26 mouse cellular contexts compared by ENCODE assay signal in genomic region chr11:74559793-74560433, GRCm38 (mm10). TPM values are rescaled to one million over a fixed set of nuclear protein-coding genes. Genes with fewer than 3 reads are reported as not detected.
DNase-seq lines count a peak whose midpoint lies in the region; ATAC-seq and TF ChIP-seq lines count a peak whose summit lies in the region.
"Had no signal": no experiment of that assay in that cellular context is flagged by ENCODE, and none has a peak within 500 bp of the region (broad histone marks: within the 10 kb centered on the region; RNA-seq: fewer than 3 reads in every experiment).

No protein-coding gene starts in this region.

- intact Hi-C loops in left cerebral cortex, adult 2 months (cut with DNase I), result loop anchor here (1.0 to 5.0 kb wide), 4 partner anchors 8 to 77 kb away; partner anchors contain the start of gene Ccdc92b
- intact Hi-C loops in left cerebral cortex, postnatal 4 days (cut with DNase I), result no loop called here

- WGBS in kidney, embryonic 14.5 days, result 51% methylated on average over 5 of the region's 5 CpGs

- no peak overlapping the region for H3K27ac ChIP-seq in kidney, embryonic 14.5 days (ENCODE audit: low read depth, low read length)
- H3K27ac ChIP-seq in left cerebral cortex, adult 2 months, result peak overlapping the region; percentile 80
- H3K27ac ChIP-seq: embryonic facial prominence, embryonic 13.5 days; forebrain, embryonic 12.5 days; gastrocnemius, adult 2 months; heart, embryonic 15.5 days; hindbrain, embryonic 13.5 days; midbrain, embryonic 12.5 days; neural tube, embryonic 15.5 days had no signal

- no peak for TF ChIP-seq CTCF in left cerebral cortex, adult 2 months (IDR thresholded peaks at IDR 0.05)

- H3K9me3 ChIP-seq in kidney, embryonic 14.5 days (ENCODE audit: control insufficient read depth, low read length), result no peaks in the 10 kb centered on the region
- H3K9me3 ChIP-seq: embryonic facial prominence, embryonic 13.5 days; forebrain, embryonic 12.5 days; heart, embryonic 15.5 days; hindbrain, embryonic 13.5 days; midbrain, embryonic 12.5 days; neural tube, embryonic 15.5 days had no signal

- H3K27me3 ChIP-seq in kidney, embryonic 14.5 days (ENCODE audit: control insufficient read depth, insufficient read depth, low read length), result no peaks in the 10 kb centered on the region
- H3K27me3 ChIP-seq: forebrain, embryonic 12.5 days; heart, embryonic 15.5 days; hindbrain, embryonic 13.5 days; midbrain, embryonic 12.5 days; neural tube, embryonic 15.5 days had no signal

- no peaks in the 10 kb centered on the region for H3K36me3 ChIP-seq in kidney, embryonic 14.5 days (ENCODE audit: control insufficient read depth, insufficient read depth, low read length)
- H3K36me3 ChIP-seq: embryonic facial prominence, embryonic 13.5 days; forebrain, embryonic 12.5 days; heart, embryonic 15.5 days; hindbrain, embryonic 13.5 days; midbrain, embryonic 12.5 days; neural tube, embryonic 15.5 days had no signal

- no peak for DNase-seq in kidney, postnatal 36 days
- peak in 1 of 2 experiments; percentile 53 for DNase-seq in left cerebral cortex, adult 2 months (ENCODE audit: extremely low spot score in 1 of 2, low spot score in 2 of 2)
- no peak for DNase-seq in left cerebral cortex, postnatal 4 days
- peak; percentile 62 for DNase-seq in right cerebral cortex, adult 18-20 months
- DNase-seq in right cerebral cortex, postnatal 10 days (ENCODE audit: low spot score in 2 of 2), result no peak
- peak; percentile 23 for DNase-seq in induced T-regulatory cell, adult 2 months (ENCODE audit: low read depth)
- no peak for DNase-seq in thymus, postnatal 36 days
- DNase-seq: adrenal gland, postnatal 36 days; cerebellum, adult 11 months; cerebellum, adult 9-11 months; embryo, embryonic 11 days; gastrocnemius, adult 2 months; heart, postnatal 36 days; kidney, postnatal 10 days; layer of hippocampus, postnatal 36 days; lung, adult 18-20 months; lung, postnatal 10 days; thymus, postnatal 4 days had no signal

- peak; percentile 86 for ATAC-seq in kidney, embryonic 14.5 days (ENCODE audit: low FRiP score, low TSS enrichment)

- H3K4me3 ChIP-seq in kidney, embryonic 14.5 days (ENCODE audit: low read length), result no peak overlapping the region
- H3K4me3 ChIP-seq in left cerebral cortex, adult 2 months, result no peak overlapping the region
- H3K4me3 ChIP-seq: embryonic facial prominence, embryonic 13.5 days; erythroblast, embryonic 14.5 days; forebrain, embryonic 12.5 days; gastrocnemius, adult 2 months; heart, embryonic 15.5 days; hindbrain, embryonic 13.5 days; midbrain, embryonic 12.5 days; neural tube, embryonic 15.5 days had no signal

- no peaks in the 10 kb centered on the region for H3K4me1 ChIP-seq in kidney, embryonic 14.5 days (ENCODE audit: control insufficient read depth, insufficient read depth, low read length)

- no peak overlapping the region for H3K9ac ChIP-seq in kidney, embryonic 14.5 days (ENCODE audit: low read depth, low read length)
- H3K9ac ChIP-seq: embryonic facial prominence, embryonic 13.5 days; forebrain, embryonic 12.5 days; heart, embryonic 15.5 days; hindbrain, embryonic 13.5 days; midbrain, embryonic 12.5 days; neural tube, embryonic 15.5 days had no signal

- no peak overlapping the region for H3K4me2 ChIP-seq in kidney, embryonic 14.5 days (replicated peaks; ENCODE audit: low read depth, low read length)
- H3K4me2 ChIP-seq: embryonic facial prominence, embryonic 13.5 days; forebrain, embryonic 12.5 days; heart, embryonic 15.5 days; hindbrain, embryonic 13.5 days; midbrain, embryonic 12.5 days; neural tube, embryonic 15.5 days had no signal

RNA-seq across cellular contexts. Expression of gene Rap1gap2, which starts 50.8 kb away (rescaled TPM):
- polyA plus RNA-seq in kidney, embryonic 14.5 days (2014; fragmentation: Nextera tagmentation; extraction: Ambion mirVana), result 4.1 and 5.0 TPM in 2 replicates
- 100 to 1,000 TPM; 186 to 188 TPM for total RNA-seq in left cerebral cortex, adult 2 months (2021)
- total RNA-seq in left cerebral cortex, postnatal 4 days (2021), result 10 to 100 TPM; 77.8 to 87.8 TPM

RNA-seq across cellular contexts. Expression of gene Ccdc92b, which starts 59.5 kb away (rescaled TPM):
- 0.12 and 0.19 TPM in 2 replicates for polyA plus RNA-seq in kidney, embryonic 14.5 days (2014; fragmentation: Nextera tagmentation; extraction: Ambion mirVana)
- 10 to 100 TPM; 29.8 to 31.7 TPM for total RNA-seq in left cerebral cortex, adult 2 months (2021)
- total RNA-seq in left cerebral cortex, postnatal 4 days (2021), result 10 to 100 TPM; 16.2 to 17.5 TPM

Comparison
In these comparisons a context has a peak if more than half of its experiments do, and no peak if none do; other contexts are left out.
1. DNase-seq: peak in right cerebral cortex, adult 18-20 months (single experiment) and induced T-regulatory cell, adult 2 months (single experiment); none in kidney, postnatal 36 days (0 of 2), left cerebral cortex, postnatal 4 days (single experiment), right cerebral cortex, postnatal 10 days (0 of 2) and thymus, postnatal 36 days (0 of 2).